8 mouse cellular contexts compared by ENCODE assay signal in genomic region chr5:35673086-35673485, GRCm38 (mm10). TPM values are rescaled to one million over a fixed set of nuclear protein-coding genes. Genes with fewer than 3 reads are reported as not detected.
DNase-seq lines count a peak whose midpoint lies in the region; ATAC-seq lines count a peak whose summit lies in the region.

No protein-coding gene starts in this region.

- H3K36me3 ChIP-seq in heart, embryonic 10.5 days, result no peaks in the 10 kb centered on the region
- H3K36me3 ChIP-seq in kidney, embryonic 15.5 days, result no peaks in the 10 kb centered on the region
- no peaks in the 10 kb centered on the region for H3K36me3 ChIP-seq in liver, embryonic 12.5 days

- DNase-seq in frontal cortex, adult 2 months (ENCODE audit: extremely low spot score in 1 of 2, low spot score in 1 of 2), result peak; percentile 46
- DNase-seq in brain, embryonic 18.5 days (ENCODE audit: low read depth, low spot score), result peak; percentile 14
- no peak for DNase-seq in heart, embryonic 10.5 days (ENCODE audit: low spot score)
- DNase-seq in right cerebral cortex, postnatal 36 days (ENCODE audit: low spot score in 2 of 2), result peak; percentile 38 to 40
- DNase-seq in thymus, postnatal 14 days, result no peak

- no peaks in the 10 kb centered on the region for H3K9me3 ChIP-seq in heart, embryonic 10.5 days
- no peaks in the 10 kb centered on the region for H3K9me3 ChIP-seq in kidney, embryonic 15.5 days (replicated peaks)
- no peaks in the 10 kb centered on the region for H3K9me3 ChIP-seq in liver, embryonic 12.5 days (replicated peaks)

- no peak overlapping the region for H3K9ac ChIP-seq in kidney, embryonic 15.5 days
- H3K9ac ChIP-seq in liver, embryonic 12.5 days, result 0 out of 2 replicates have a peak overlapping the region, but pooled peaks have one; percentile 2

- WGBS in heart, embryonic 10.5 days, result 49% methylated on average over 7 of the region's 7 CpGs
- whole genome bisulfite sequencing in kidney, embryonic 15.5 days, result 41% methylated on average over 7 of the region's 7 CpGs
- 36% methylated on average over 7 of the region's 7 CpGs for WGBS in liver, embryonic 12.5 days (ENCODE audit: insufficient replicate concordance)

- peak overlapping the region; percentile 80 for H3K27ac ChIP-seq in heart, embryonic 10.5 days
- H3K27ac ChIP-seq in kidney, embryonic 15.5 days, result peak overlapping the region; percentile 72
- no peak overlapping the region for H3K27ac ChIP-seq in liver, embryonic 12.5 days

- H3K4me2 ChIP-seq in kidney, embryonic 15.5 days, result no peak overlapping the region
- H3K4me2 ChIP-seq in liver, embryonic 12.5 days, result no peak overlapping the region

- peaks cover 61% of the 10 kb centered on the region for H3K4me1 ChIP-seq in heart, embryonic 10.5 days
- H3K4me1 ChIP-seq in kidney, embryonic 15.5 days, result peaks cover 54% of the 10 kb centered on the region
- H3K4me1 ChIP-seq in liver, embryonic 12.5 days, result peaks cover 30% of the 10 kb centered on the region

- no peak for ATAC-seq in frontal cortex, adult (ENCODE audit: low TSS enrichment)
- peak; percentile 46; the same call in 1 of the 2 replicates for ATAC-seq in kidney, embryonic 15.5 days (replicated peaks; ENCODE audit: low FRiP score)
- ATAC-seq in liver, embryonic 12.5 days, result no peak

- H3K4me3 ChIP-seq in heart, embryonic 10.5 days, result no peak overlapping the region
- no peak overlapping the region for H3K4me3 ChIP-seq in kidney, embryonic 15.5 days (replicated peaks)
- H3K4me3 ChIP-seq in liver, embryonic 12.5 days, result no peak overlapping the region

- peaks cover 26% of the 10 kb centered on the region for H3K27me3 ChIP-seq in heart, embryonic 10.5 days (ENCODE audit: insufficient read depth, poor library complexity, severe bottlenecking)
- H3K27me3 ChIP-seq in kidney, embryonic 15.5 days, result peaks cover 12% of the 10 kb centered on the region
- peaks cover 18% of the 10 kb centered on the region for H3K27me3 ChIP-seq in liver, embryonic 12.5 days (replicated peaks)

RNA-seq across cellular contexts. Expression of gene Htra3, which starts 6.5 kb away (rescaled TPM):
- 5.1 and 6.2 TPM in 2 replicates for polyA plus RNA-seq in frontal cortex, adult 2 months (2012; rRNA removed)
- 4.6 and 7.2 TPM in 2 replicates for polyA plus RNA-seq in heart, embryonic 10.5 days (2016; fragmentation: Nextera tagmentation; extraction: Ambion mirVana)
- polyA plus RNA-seq in kidney, embryonic 15.5 days (2015; fragmentation: Nextera tagmentation; extraction: Ambion mirVana), result 16.1 and 16.4 TPM in 2 replicates
- polyA plus RNA-seq in liver, embryonic 12.5 days (2016; fragmentation: Nextera tagmentation; extraction: Ambion mirVana), result 1.2 and 1.4 TPM in 2 replicates

Comparison
In these comparisons a context has a peak if more than half of its experiments do, and no peak if none do; other contexts are left out.
1. DNase-seq: peak in frontal cortex, adult 2 months (2 of 2), brain, embryonic 18.5 days (single experiment) and right cerebral cortex, postnatal 36 days (2 of 2); none in heart, embryonic 10.5 days (single experiment) and thymus, postnatal 14 days (single experiment).